Mouse (Mus musculus) kidney, postnatal 0 days (tissue): ENCODE data around the gene Fthl17f. TPM values are rescaled to one million over a fixed set of nuclear protein-coding genes. Genes with fewer than 3 reads are reported as not detected.
A peak's percentile ranks its signal among the peaks of the same experiment; 100 is the strongest.
"Not testable (repeated sequence)": the region's sequence is repeated elsewhere in the genome, so short reads cannot be mapped to it uniquely, and the experiment has no call there.

Experiments
- ATAC-seq: fragments of 200-750 bp; cut with Nextera tagmentation; replicated peaks from 2 replicates; pipeline ENCODE4 v1.8.0; 2017; ENCODE audit warnings: low read depth, moderate number of reproducible peaks, moderate TSS enrichment, moderate library complexity; ENCODE audit not compliant: low FRiP score
- DNase-seq: peaks from one replicate; pipeline ENCODE4 v3.0.0-alpha.2; 2016; ENCODE audit warnings: low spot score
- H3K27ac ChIP-seq: fragments of 300-500 bp; sonication (generic); 2 replicates; pipeline ENCODE4 v1.5.1; 2014; ENCODE audit warnings: mild to moderate bottlenecking
- H3K27me3 ChIP-seq: fragments of 300-500 bp; sonication (generic); 2 replicates; pipeline ENCODE4 v1.6.1; 2014; ENCODE audit warnings: low read length, mixed read lengths; ENCODE audit not compliant: insufficient read depth
- H3K36me3 ChIP-seq: fragments of 300-500 bp; sonication (generic); 2 replicates; pipeline ENCODE4 v1.6.1; 2014; ENCODE audit warnings: low read length, mixed read lengths; ENCODE audit not compliant: insufficient read depth
- H3K4me1 ChIP-seq: fragments of 300-500 bp; sonication (generic); replicated peaks from 2 replicates; pipeline ENCODE4 v1.6.1; 2014; ENCODE audit warnings: antibody characterized with exemption, low read length, mixed read lengths; ENCODE audit not compliant: insufficient read depth
- H3K4me2 ChIP-seq: fragments of 300-500 bp; sonication (generic); 2 replicates; pipeline ENCODE4 v1.6.1; 2014; ENCODE audit warnings: mild to moderate bottlenecking, low read length, moderate library complexity, mixed read lengths
- H3K4me3 ChIP-seq: fragments of 300-500 bp; sonication (generic); replicated peaks from 2 replicates; pipeline ENCODE4 v1.5.1; 2014; ENCODE audit warnings: low read depth, low read length
- H3K9ac ChIP-seq: fragments of 300-500 bp; sonication (generic); 2 replicates; pipeline ENCODE4 v1.6.1; 2014; ENCODE audit warnings: low read depth, low read length
- H3K9me3 ChIP-seq: fragments of 300-500 bp; sonication (generic); replicated peaks from 2 replicates; pipeline ENCODE4 v1.6.1; 2016; ENCODE audit warnings: low read length, inconsistent platforms, mixed read lengths
- CTCF ChIP-seq: IDR thresholded peaks from 2 replicates; pipeline ENCODE4 v1.5.1; 2016; ENCODE audit warnings: antibody characterized with exemption, low read depth, mild to moderate bottlenecking, moderate library complexity
- whole genome bisulfite sequencing: fragments of 180-500 bp; shearing (Covaris S2); extraction: QIAGEN DNeasy Blood & Tissue Kit; methylation state at CpG from one replicate; pipeline ENCODE4 v1.1.7; 2014; 5-methylcytosine and 5-hydroxymethylcytosine counted together
- polyA plus RNA-seq: library from polyadenylated mRNA; unstranded; fragments of >200 nt; fragmentation: Nextera tagmentation; extraction: Ambion mirVana; gene quantifications from 2 replicates; pipeline ENCODE4 v1.2.1, GENCODE M21; 2015

Fthl17f gene
- polyA plus RNA-seq, result not detected in 2 replicates

GRCm38 (mm10) chrX:9062715-9063114, at the start of gene Fthl17f:
Fthl17f (plus strand) TSS chrX:9063015.
- WGBS, result 91% methylated on average over 11 of the region's 11 CpGs
- H3K4me2 ChIP-seq, DNase-seq: not testable (repeated sequence)

GRCm38 (mm10) chrX:9016079-9016478, 46.7 kb upstream of the Fthl17f start:
- DNase-seq (no peak), ATAC-seq (no peak)
- no peak overlapping the region for H3K4me3 ChIP-seq
- no peak overlapping the region for H3K9ac ChIP-seq
- no peaks in the 10 kb centered on the region for H3K9me3 ChIP-seq
- no peak overlapping the region for H3K27ac ChIP-seq
- H3K4me2 ChIP-seq, result no peak overlapping the region
- H3K27me3 ChIP-seq, result no peaks in the 10 kb centered on the region
- H3K4me1 ChIP-seq, result no peaks in the 10 kb centered on the region
- 77% methylated on average over 1 of the region's 1 CpGs for WGBS
- TF ChIP-seq CTCF, result no peak
- no peaks in the 10 kb centered on the region for H3K36me3 ChIP-seq

More at GRCm38 (mm10) chrX:9062715-9063114, at the start of gene Fthl17f:
- not testable (repeated sequence) for H3K4me1 ChIP-seq, H3K36me3 ChIP-seq, H3K9me3 ChIP-seq, H3K27ac ChIP-seq, H3K27me3 ChIP-seq, ATAC-seq, H3K4me3 ChIP-seq, H3K9ac ChIP-seq

- Histone ChIP-seq H3K4me3 (no peak overlapping the region), H3K4me2 (no peak overlapping the region), H3K36me3 (no peaks in the 10 kb centered on the region), H3K27me3 (no peaks in the 10 kb centered on the region), H3K4me1 (no peaks in the 10 kb centered on the region), H3K27ac (no peak overlapping the region), H3K9me3 (no peaks in the 10 kb centered on the region), H3K9ac (no peak overlapping the region)
- no peak for TF ChIP-seq CTCF
- no peak for ATAC-seq
- DNase-seq, result no peak
- 75% methylated on average over 9 of the region's 10 CpGs for WGBS
These were observed 43.3 kb upstream of the Fthl17f start for GRCm38 (mm10) chrX:9019481-9019880.

- not testable (repeated sequence) for H3K4me2 ChIP-seq, H3K36me3 ChIP-seq, H3K27me3 ChIP-seq, ATAC-seq, H3K9me3 ChIP-seq, DNase-seq, H3K27ac ChIP-seq, H3K9ac ChIP-seq, H3K4me1 ChIP-seq, H3K4me3 ChIP-seq
- WGBS, result 100% methylated on average over 1 of the region's 10 CpGs
These were observed 29.6 kb upstream of the Fthl17f start, which contains the start of gene Fthl17e for GRCm38 (mm10) chrX:9033193-9033592. Fthl17e (plus strand) TSS chrX:9033493.

- 43% methylated on average over 3 of the region's 4 CpGs for WGBS
- not testable (repeated sequence) for H3K36me3 ChIP-seq, H3K27me3 ChIP-seq, H3K9me3 ChIP-seq, H3K4me3 ChIP-seq, H3K9ac ChIP-seq, DNase-seq, H3K27ac ChIP-seq, H3K4me1 ChIP-seq, ATAC-seq, H3K4me2 ChIP-seq
These were observed 21.2 kb upstream of the Fthl17f start for GRCm38 (mm10) chrX:9041611-9042010.

- not testable (repeated sequence) for H3K27me3 ChIP-seq, H3K36me3 ChIP-seq, H3K27ac ChIP-seq, H3K4me2 ChIP-seq, DNase-seq, H3K4me1 ChIP-seq, ATAC-seq, H3K9me3 ChIP-seq, H3K4me3 ChIP-seq, H3K9ac ChIP-seq
- TF ChIP-seq CTCF, result peak; percentile 40; the same call in 1 of the 2 replicates
- 25% methylated on average over 6 of the region's 9 CpGs for WGBS
These were observed 1.9 kb upstream of the Fthl17f start for GRCm38 (mm10) chrX:9060952-9061351.

GRCm38 (mm10) chrX:9062101-9062500, 714 bp upstream of the Fthl17f start:
- TF ChIP-seq CTCF, result no peak
- WGBS, result 85% methylated on average over 4 of the region's 4 CpGs

More at GRCm38 (mm10) chrX:9062101-9062500, 714 bp upstream of the Fthl17f start:
- no peak for ATAC-seq
- H3K9ac ChIP-seq, result no peak overlapping the region
- no peaks in the 10 kb centered on the region for H3K36me3 ChIP-seq
- no peak overlapping the region for H3K4me2 ChIP-seq
- no peaks in the 10 kb centered on the region for H3K4me1 ChIP-seq
- no peaks in the 10 kb centered on the region for H3K27me3 ChIP-seq
- H3K27ac ChIP-seq, result no peak overlapping the region
- no peak for DNase-seq
- no peak overlapping the region for H3K4me3 ChIP-seq
- H3K9me3 ChIP-seq, result no peaks in the 10 kb centered on the region
